Mouse (Mus musculus) ES-Bruce4 (cell line): ENCODE data around the gene Olfr427.

Experiments used
- CTCF ChIP-seq: IDR thresholded peaks from one replicate; pipeline ENCODE4 v1.8.1; 2011; ENCODE audit warnings: low read depth, low read length
- POLR2A ChIP-seq: IDR thresholded peaks from one replicate; pipeline ENCODE4 v1.8.1; 2011; ENCODE audit warnings: low read length; ENCODE audit not compliant: insufficient read depth

DNA sequence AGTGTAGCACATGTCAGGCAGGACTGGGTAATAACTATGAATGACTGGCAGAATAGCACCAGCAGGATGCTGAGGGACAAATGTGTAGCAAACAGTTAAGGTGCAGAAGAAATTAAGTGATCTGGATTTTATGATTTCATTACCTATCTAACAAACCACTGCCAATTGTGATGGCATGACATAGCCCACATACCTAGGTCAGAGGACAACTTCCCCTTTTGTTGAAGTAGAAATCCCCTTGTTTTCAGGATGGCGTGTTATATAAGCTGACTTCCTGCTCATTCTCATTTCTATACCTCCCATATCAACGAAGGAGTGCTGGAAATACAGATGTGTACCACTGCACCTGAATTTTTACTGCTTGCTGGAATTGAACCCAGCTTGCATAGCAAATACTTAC lies 44.7 kb downstream of the Olfr427 start:
- TF ChIP-seq POLR2A (no peak), CTCF (no peak)
